Comparison of ENCODE assay signal across 8 mouse cellular contexts in genomic region chr11:115511121-115511520, GRCm38 (mm10). TPM values are rescaled to one million over a fixed set of nuclear protein-coding genes. Genes with fewer than 3 reads are reported as not detected.
DNase-seq lines count a peak whose midpoint lies in the region; ATAC-seq and TF ChIP-seq lines count a peak whose summit lies in the region.
"Had no signal": no experiment of that assay in that cellular context is flagged by ENCODE, and none has a peak within 500 bp of the region (broad histone marks: within the 10 kb centered on the region; RNA-seq: fewer than 3 reads in every experiment).

No protein-coding gene starts in this region.

- no peaks in the 10 kb centered on the region for H3K9me3 ChIP-seq in MEL (replicated peaks; ENCODE audit: insufficient read depth, low read length)
- no peaks in the 10 kb centered on the region for H3K9me3 ChIP-seq in hindbrain, embryonic 10.5 days
- no peaks in the 10 kb centered on the region for H3K9me3 ChIP-seq in liver, postnatal 0 days (ENCODE audit: low read length)

- no peak for TF ChIP-seq POLR2A in MEL (IDR thresholded peaks at IDR 0.05; ENCODE audit: control insufficient read depth in 1 of 2, insufficient read depth in 1 of 2, low read depth in 1 of 2, low read length in 2 of 2, poor library complexity in 1 of 2)

- peaks cover 17% of the 10 kb centered on the region for H3K36me3 ChIP-seq in C2C12 (ENCODE audit: control insufficient read depth, insufficient read depth)
- H3K36me3 ChIP-seq in MEL (ENCODE audit: control insufficient read depth in 1 of 2, insufficient read depth in 2 of 2, low read length in 2 of 2): peaks cover 4 to 57% of the 10 kb centered on the region in 2 experiments; a peak in 3 of 4 replicates
- H3K36me3 ChIP-seq in hindbrain, embryonic 10.5 days: peaks cover 27% of the 10 kb centered on the region
- H3K36me3 ChIP-seq in liver, postnatal 0 days (replicated peaks; ENCODE audit: insufficient read depth, low read length): no peaks in the 10 kb centered on the region; the same call in 1 of the 2 replicates

- peaks cover 37 to 60% of the 10 kb centered on the region in 2 experiments for H3K4me1 ChIP-seq in MEL (ENCODE audit: control insufficient read depth in 1 of 2, insufficient read depth in 2 of 2, low read length in 2 of 2)
- H3K4me1 ChIP-seq in hindbrain, embryonic 10.5 days (replicated peaks): peaks cover 70% of the 10 kb centered on the region
- peaks cover 66% of the 10 kb centered on the region for H3K4me1 ChIP-seq in liver, postnatal 0 days (ENCODE audit: insufficient read depth)

- TF ChIP-seq RAD21 in MEL (IDR thresholded peaks at IDR 0.05; ENCODE audit: low read depth, low read length): no peak

- peak overlapping the region; percentile 13 for H3ac ChIP-seq in C2C12 (ENCODE audit: control insufficient read depth, insufficient read length, low read depth)

- H3K9ac ChIP-seq in MEL (ENCODE audit: control insufficient read depth, low read depth, low read length, poor library complexity, severe bottlenecking): peak overlapping the region; percentile 96
- H3K9ac ChIP-seq in liver, postnatal 0 days (replicated peaks): peak overlapping the region; percentile 98

- WGBS in hindbrain, embryonic 10.5 days: 74% methylated on average over 2 of the region's 2 CpGs
- WGBS in liver, postnatal 0 days (ENCODE audit: insufficient replicate concordance): 46% methylated on average over 2 of the region's 2 CpGs

- peak overlapping the region; percentile 66 for H3K27ac ChIP-seq in MEL (ENCODE audit: control insufficient read depth, low read depth, low read length)
- H3K27ac ChIP-seq in hindbrain, embryonic 10.5 days: peak overlapping the region; percentile 99
- H3K27ac ChIP-seq in liver, postnatal 0 days (ENCODE audit: low read depth): peak overlapping the region; percentile 91

- DNase-seq in MEL (ENCODE audit: low read depth, low spot score): peak; percentile 79
- DNase-seq in hindbrain, embryonic 10.5 days (ENCODE audit: low spot score): no peak
- no peak for DNase-seq in liver, postnatal 0 days
- DNase-seq in right cerebral cortex, postnatal 36 days (ENCODE audit: low spot score in 2 of 2): no peak
- DNase-seq in right cerebral cortex, adult 2 months (ENCODE audit: low spot score in 2 of 2): no peak
- no peak for DNase-seq in gastrocnemius, postnatal 10 days
- DNase-seq: adrenal gland, adult 2 months had no signal

- peak; percentile 42 to 49; a peak in 3 of 4 replicates for TF ChIP-seq EP300 in MEL (IDR thresholded peaks at IDR 0.05; ENCODE audit: low read depth in 1 of 2, low read length in 2 of 2)
- TF ChIP-seq EP300 in liver, postnatal 0 days (IDR thresholded peaks at IDR 0.05; ENCODE audit: low read depth): peak; percentile 32

- H3K79me3 ChIP-seq in C2C12 (ENCODE audit: low read depth): peaks cover 78% of the 10 kb centered on the region

- H3K4me2 ChIP-seq in liver, postnatal 0 days (ENCODE audit: low read depth, low read length): peak overlapping the region; percentile 95

- H3K79me2 ChIP-seq in C2C12 (ENCODE audit: control insufficient read depth, insufficient read depth): peaks cover 82% of the 10 kb centered on the region
- peaks cover 77% of the 10 kb centered on the region for H3K79me2 ChIP-seq in MEL (ENCODE audit: control insufficient read depth, insufficient read depth, low read length, poor library complexity)

- TF ChIP-seq CTCF in C2C12 (IDR thresholded peaks at IDR 0.05; ENCODE audit: control insufficient read depth, insufficient read depth, insufficient read length) (no peak), MEL (IDR thresholded peaks at IDR 0.05 in 2 of 3, conservative IDR thresholded peaks at IDR 0.05 in 1 of 3; ENCODE audit: control insufficient read depth in 1 of 3, insufficient read depth in 1 of 3, low read depth in 2 of 3, low read length in 3 of 3, poor library complexity in 1 of 3, severe bottlenecking in 1 of 3) (no peak)
- TF ChIP-seq CTCF in liver, postnatal 0 days (IDR thresholded peaks at IDR 0.05; ENCODE audit: low read depth): no peak

- H3K4me3 ChIP-seq in C2C12 (ENCODE audit: insufficient read depth, poor library complexity, severe bottlenecking): no peak overlapping the region
- H3K4me3 ChIP-seq in MEL (ENCODE audit: control insufficient read depth in 1 of 2, insufficient read depth in 1 of 2, low read depth in 2 of 2, low read length in 2 of 2): peak overlapping the region; percentile 78 to 96; a peak in 2 of 4 replicates
- H3K4me3 ChIP-seq in hindbrain, embryonic 10.5 days: peak overlapping the region; percentile 100
- peak overlapping the region; percentile 98 for H3K4me3 ChIP-seq in liver, postnatal 0 days (ENCODE audit: low read depth, low read length)

- no peaks in the 10 kb centered on the region for H3K27me3 ChIP-seq in C2C12 (ENCODE audit: control insufficient read depth, insufficient read depth, insufficient read length)
- no peaks in the 10 kb centered on the region for H3K27me3 ChIP-seq in MEL (ENCODE audit: control insufficient read depth in 1 of 2, insufficient read depth in 2 of 2, low read length in 2 of 2)
- H3K27me3 ChIP-seq in hindbrain, embryonic 10.5 days (ENCODE audit: insufficient read depth, poor library complexity, severe bottlenecking): no peaks in the 10 kb centered on the region
- H3K27me3 ChIP-seq in liver, postnatal 0 days (ENCODE audit: insufficient read depth, low read length): no peaks in the 10 kb centered on the region

- ATAC-seq in liver, postnatal 0 days: peak; percentile 43

TF ChIP-seq in C2C12, 6 proteins besides CTCF, POLR2A, EP300 and RAD21:
- TF ChIP-seq MYOG (IDR thresholded peaks at IDR 0.05; ENCODE audit: control insufficient read depth, extremely low read depth, insufficient read length): no peak

TF ChIP-seq in MEL, 35 proteins besides CTCF, POLR2A, EP300 and RAD21 (continues in another document):
- no peak for TF ChIP-seq POLR2AphosphoS5 (IDR thresholded peaks at IDR 0.05; ENCODE audit: borderline replicate concordance, low read depth, low read length)
- TF ChIP-seq MYC (IDR thresholded peaks at IDR 0.05; ENCODE audit: low read depth, low read length): peak; percentile 95
- TF ChIP-seq TCF12 (IDR thresholded peaks at IDR 0.05; ENCODE audit: low read depth, low read length): peak; percentile 21; the same call in 1 of the 2 replicates
- TF ChIP-seq MEF2A (IDR thresholded peaks at IDR 0.05; ENCODE audit: extremely low read depth, insufficient replicate concordance, low read depth, low read length, poor library complexity, severe bottlenecking): no peak
- no peak for TF ChIP-seq JUND (IDR thresholded peaks at IDR 0.05; ENCODE audit: low read depth, low read length)
- peak; percentile 60 for TF ChIP-seq ETS1 (IDR thresholded peaks at IDR 0.05; ENCODE audit: low read depth, low read length)
- peak; percentile 86 for TF ChIP-seq TAL1 (IDR thresholded peaks at IDR 0.05; ENCODE audit: low read length)
- TF ChIP-seq MXI1 (IDR thresholded peaks at IDR 0.05; ENCODE audit: low read depth, low read length): peak; percentile 99
- no peak for TF ChIP-seq MYB (IDR thresholded peaks at IDR 0.05; ENCODE audit: low read depth, low read length)
- no peak for TF ChIP-seq USF2 (IDR thresholded peaks at IDR 0.05; ENCODE audit: borderline replicate concordance in 1 of 2, insufficient read depth in 1 of 2, low read depth in 1 of 2, low read length in 2 of 2)

RNA-seq across cellular contexts. Expression of gene Jpt1, which starts 3.1 kb away (rescaled TPM):
- polyA plus RNA-seq in C2C12 (2012; fragmentation: generic; extraction: Trizol): 320 TPM
- 331 and 353 TPM in 2 replicates for total RNA-seq in MEL (2012; rRNA removed)
- 100 to 1,000 TPM in 1 of 2 experiments, not detected in 1; 382 TPM for polyA plus RNA-seq in MEL (2012; ENCODE audit: insufficient read depth in 1 of 2, insufficient read length in 2 of 2, low read depth in 1 of 2, low replicate concordance in 2 of 2, missing spikeins in 1 of 2)
- polyA plus RNA-seq in hindbrain, embryonic 10.5 days (2016; fragmentation: Nextera tagmentation; extraction: Ambion mirVana): 778 and 995 TPM in 2 replicates
- polyA plus RNA-seq in liver, postnatal 0 days (2015; fragmentation: Nextera tagmentation; extraction: Ambion mirVana): 114 and 117 TPM in 2 replicates
- 100 to 1,000 TPM; 132 to 134 TPM for total RNA-seq in gastrocnemius, postnatal 10 days (2021)

RNA-seq across cellular contexts. Expression of gene Nt5c, which starts 19.5 kb away (rescaled TPM):
- polyA plus RNA-seq in C2C12 (2012; fragmentation: generic; extraction: Trizol) (109 TPM), MEL (2012; ENCODE audit: insufficient read depth in 1 of 2, insufficient read length in 2 of 2, low read depth in 1 of 2, low replicate concordance in 2 of 2, missing spikeins in 1 of 2) (100 to 1,000 TPM in 1 of 2 experiments, not detected in 1; 102 TPM)
- 96.6 and 99.3 TPM in 2 replicates for total RNA-seq in MEL (2012; rRNA removed)
- polyA plus RNA-seq in hindbrain, embryonic 10.5 days (2016; fragmentation: Nextera tagmentation; extraction: Ambion mirVana): 93.3 and 98.0 TPM in 2 replicates
- 46.5 and 48.3 TPM in 2 replicates for polyA plus RNA-seq in liver, postnatal 0 days (2015; fragmentation: Nextera tagmentation; extraction: Ambion mirVana)
- 10 to 100 TPM; 17.3 to 19.0 TPM for total RNA-seq in gastrocnemius, postnatal 10 days (2021)

RNA-seq across cellular contexts. Expression of gene Sumo2, which starts 25.0 kb away (rescaled TPM):
- polyA plus RNA-seq in C2C12 (2012; fragmentation: generic; extraction: Trizol) (384 TPM), MEL (2012; ENCODE audit: insufficient read depth in 1 of 2, insufficient read length in 2 of 2, low read depth in 1 of 2, low replicate concordance in 2 of 2, missing spikeins in 1 of 2) (100 to 1,000 TPM in 1 of 2 experiments, not detected in 1; 556 TPM)
- 653 and 657 TPM in 2 replicates for total RNA-seq in MEL (2012; rRNA removed)
- polyA plus RNA-seq in hindbrain, embryonic 10.5 days (2016; fragmentation: Nextera tagmentation; extraction: Ambion mirVana): 1,372 and 1,467 TPM in 2 replicates
- 281 and 283 TPM in 2 replicates for polyA plus RNA-seq in liver, postnatal 0 days (2015; fragmentation: Nextera tagmentation; extraction: Ambion mirVana)
- 100 to 1,000 TPM; 182 to 195 TPM for total RNA-seq in gastrocnemius, postnatal 10 days (2021)

RNA-seq across cellular contexts. Expression of gene Armc7, which starts 35.7 kb away (rescaled TPM):
- polyA plus RNA-seq in C2C12 (2012; fragmentation: generic; extraction: Trizol): 5.4 TPM
- 7.0 and 9.1 TPM in 2 replicates for total RNA-seq in MEL (2012; rRNA removed)
- 10 to 100 TPM in 1 of 2 experiments, not detected in 1; 13.1 TPM for polyA plus RNA-seq in MEL (2012; ENCODE audit: insufficient read depth in 1 of 2, insufficient read length in 2 of 2, low read depth in 1 of 2, low replicate concordance in 2 of 2, missing spikeins in 1 of 2)
- 8.1 and 10.8 TPM in 2 replicates for polyA plus RNA-seq in hindbrain, embryonic 10.5 days (2016; fragmentation: Nextera tagmentation; extraction: Ambion mirVana)
- 2.9 and 3.9 TPM in 2 replicates for polyA plus RNA-seq in liver, postnatal 0 days (2015; fragmentation: Nextera tagmentation; extraction: Ambion mirVana)
- total RNA-seq in gastrocnemius, postnatal 10 days (2021): 1 to 10 TPM; 1.2 to 2.4 TPM

RNA-seq across cellular contexts. Expression of gene Slc16a5, which starts 48.8 kb away (rescaled TPM):
- polyA plus RNA-seq in C2C12 (2012; fragmentation: generic; extraction: Trizol): 0.07 TPM
- 0.07 TPM in 1 of 2 replicates, not detected in the other for total RNA-seq in MEL (2012; rRNA removed)
- polyA plus RNA-seq in MEL (2012; ENCODE audit: insufficient read depth in 1 of 2, insufficient read length in 2 of 2, low read depth in 1 of 2, low replicate concordance in 2 of 2, missing spikeins in 1 of 2): under 1 TPM in 1 of 2 experiments, not detected in 1; 0.26 TPM
- polyA plus RNA-seq in hindbrain, embryonic 10.5 days (2016; fragmentation: Nextera tagmentation; extraction: Ambion mirVana): not detected in 2 replicates
- polyA plus RNA-seq in liver, postnatal 0 days (2015; fragmentation: Nextera tagmentation; extraction: Ambion mirVana): 10.4 and 11.5 TPM in 2 replicates
- not detected for total RNA-seq in gastrocnemius, postnatal 10 days (2021)
- polyA plus RNA-seq: adrenal gland, adult 2 months had no signal
